Mouse (Mus musculus) intestine, postnatal 0 days (tissue): ENCODE measurements around the gene Dkk2. TPM values are rescaled to one million over a fixed set of nuclear protein-coding genes. Genes with fewer than 3 reads are reported as not detected.

ENCODE experiments used
- ATAC-seq: fragments of 200-750 bp; cut with Nextera tagmentation; 2 replicates; pipeline ENCODE4 v1.8.0; 2017; ENCODE audit warnings: mild to moderate bottlenecking, moderate TSS enrichment, moderate library complexity
- H3K27ac ChIP-seq: fragments of 300-500 bp; sonication (generic); 2 replicates; pipeline ENCODE4 v1.5.1; 2014; ENCODE audit warnings: mild to moderate bottlenecking, low read depth, low read length, moderate library complexity
- H3K27me3 ChIP-seq: fragments of 300-500 bp; sonication (generic); replicated peaks from 2 replicates; pipeline ENCODE4 v1.6.1; 2014; ENCODE audit warnings: low read length, mixed read lengths; ENCODE audit not compliant: control insufficient read depth, insufficient read depth
- H3K36me3 ChIP-seq: fragments of 300-500 bp; sonication (generic); 2 replicates; pipeline ENCODE4 v1.6.1; 2014; ENCODE audit warnings: mild to moderate bottlenecking, moderate library complexity; ENCODE audit not compliant: control insufficient read depth, insufficient read depth
- H3K4me1 ChIP-seq: fragments of 300-500 bp; sonication (generic); replicated peaks from 2 replicates; pipeline ENCODE4 v1.6.1; 2014; ENCODE audit warnings: antibody characterized with exemption, low read length, mixed read lengths; ENCODE audit not compliant: control insufficient read depth, insufficient read depth
- H3K4me2 ChIP-seq: fragments of 300-500 bp; sonication (generic); replicated peaks from 2 replicates; pipeline ENCODE4 v1.6.1; 2014; ENCODE audit warnings: low read depth, mild to moderate bottlenecking, moderate library complexity
- H3K4me3 ChIP-seq: fragments of 300-500 bp; sonication (generic); 2 replicates; pipeline ENCODE4 v1.5.1; 2014; ENCODE audit warnings: low read depth, low read length
- H3K9ac ChIP-seq: fragments of 300-500 bp; sonication (generic); 2 replicates; pipeline ENCODE4 v1.6.1; 2014; ENCODE audit warnings: mild to moderate bottlenecking, low read depth, low read length
- H3K9me3 ChIP-seq: fragments of 300-500 bp; sonication (generic); 2 replicates; pipeline ENCODE4 v1.6.1; 2016; ENCODE audit warnings: mixed run types; ENCODE audit not compliant: control insufficient read depth
- CTCF ChIP-seq: sonication (generic); IDR thresholded peaks from 2 replicates; pipeline ENCODE4 v1.5.1; 2016; ENCODE audit warnings: low read depth, mild to moderate bottlenecking, control low read depth, antibody characterized with exemption, moderate library complexity
- WGBS: fragments of 180-500 bp; shearing (Covaris S2); extraction: QIAGEN DNeasy Blood & Tissue Kit; methylation state at CpG from one replicate; pipeline ENCODE4 v1.1.7; 2014; 5-methylcytosine and 5-hydroxymethylcytosine counted together
- polyA plus RNA-seq: library from polyadenylated mRNA; unstranded; fragments of >200 nt; fragmentation: Nextera tagmentation; extraction: Ambion mirVana; gene quantifications from 2 replicates; pipeline ENCODE4 v1.2.1, GENCODE M21; 2015

Dkk2 gene
- polyA plus RNA-seq, 1 experiment from 2014 or later: 2.3 TPM

GRCm38 (mm10) chr3:132085823-132086350, 795 bp downstream of the Dkk2 start:
- no peak for ATAC-seq
- 1% methylated on average over 23 of the region's 23 CpGs for WGBS
- TF ChIP-seq CTCF: no peak

GRCm38 (mm10) chr3:132086461-132086860, 1.4 kb downstream of the Dkk2 start:
- 25% methylated on average over 5 of the region's 5 CpGs for WGBS
- H3K4me2 ChIP-seq: peak overlapping the region; percentile 65
- no peaks in the 10 kb centered on the region for H3K36me3 ChIP-seq
- peaks cover 34% of the 10 kb centered on the region for H3K27me3 ChIP-seq
- no peak overlapping the region for H3K27ac ChIP-seq
- peak overlapping the region; percentile 41 for H3K4me3 ChIP-seq
- no peak for TF ChIP-seq CTCF
- ATAC-seq: no peak
- no peaks in the 10 kb centered on the region for H3K4me1 ChIP-seq
- H3K9ac ChIP-seq: no peak overlapping the region
- H3K9me3 ChIP-seq: no peaks in the 10 kb centered on the region

More at GRCm38 (mm10) chr3:132085823-132086350, 795 bp downstream of the Dkk2 start:
- no peak overlapping the region; the same call in 1 of the 2 replicates for H3K27ac ChIP-seq
- peaks cover 34% of the 10 kb centered on the region for H3K27me3 ChIP-seq
- H3K9ac ChIP-seq: no peak overlapping the region
- H3K36me3 ChIP-seq: no peaks in the 10 kb centered on the region
- H3K9me3 ChIP-seq: no peaks in the 10 kb centered on the region
- H3K4me3 ChIP-seq: peak overlapping the region; percentile 41
- peak overlapping the region; percentile 65 for H3K4me2 ChIP-seq
- no peaks in the 10 kb centered on the region for H3K4me1 ChIP-seq

GRCm38 (mm10) chr3:132087011-132087486, 2.0 kb downstream of the Dkk2 start:
- ATAC-seq: no peak
- peaks cover 34% of the 10 kb centered on the region for H3K27me3 ChIP-seq
- H3K4me2 ChIP-seq: peak overlapping the region; percentile 65
- H3K4me1 ChIP-seq: no peaks in the 10 kb centered on the region
- no peak overlapping the region for H3K9ac ChIP-seq
- 2% methylated on average over 21 of the region's 21 CpGs for WGBS
- no peaks in the 10 kb centered on the region for H3K9me3 ChIP-seq
- H3K4me3 ChIP-seq: peak overlapping the region; percentile 29
- TF ChIP-seq CTCF: peak; percentile 31
- H3K36me3 ChIP-seq: no peaks in the 10 kb centered on the region
- H3K27ac ChIP-seq: no peak overlapping the region

GRCm38 (mm10) chr3:132092983-132093382, 7.9 kb downstream of the Dkk2 start:
- no peak overlapping the region for H3K27ac ChIP-seq
- no peak overlapping the region for H3K4me2 ChIP-seq
- no peak overlapping the region for H3K4me3 ChIP-seq
- H3K9ac ChIP-seq: no peak overlapping the region
- H3K27me3 ChIP-seq: no peaks in the 10 kb centered on the region; the same call in 1 of the 2 replicates
- no peaks in the 10 kb centered on the region for H3K9me3 ChIP-seq
- no peaks in the 10 kb centered on the region for H3K4me1 ChIP-seq
- 95% methylated on average over 3 of the region's 3 CpGs for WGBS
- TF ChIP-seq CTCF: no peak
- no peaks in the 10 kb centered on the region for H3K36me3 ChIP-seq
- ATAC-seq: no peak

GRCm38 (mm10) chr3:132096296-132096695, 11.2 kb downstream of the Dkk2 start:
- 71% methylated on average over 6 of the region's 6 CpGs for WGBS
- ATAC-seq: no peak

GRCm38 (mm10) chr3:132100746-132101145, 15.7 kb downstream of the Dkk2 start:
- 64% methylated on average over 3 of the region's 3 CpGs for WGBS
- Histone ChIP-seq H3K36me3 (no peaks in the 10 kb centered on the region), H3K9ac (no peak overlapping the region), H3K27me3 (no peaks in the 10 kb centered on the region), H3K4me1 (no peaks in the 10 kb centered on the region), H3K4me3 (no peak overlapping the region), H3K27ac (no peak overlapping the region), H3K4me2 (no peak overlapping the region), H3K9me3 (no peaks in the 10 kb centered on the region)
- TF ChIP-seq CTCF: no peak
- ATAC-seq: no peak

More at GRCm38 (mm10) chr3:132096296-132096695, 11.2 kb downstream of the Dkk2 start:
- H3K36me3 ChIP-seq: no peaks in the 10 kb centered on the region
- no peak overlapping the region for H3K9ac ChIP-seq
- no peaks in the 10 kb centered on the region for H3K27me3 ChIP-seq
- no peaks in the 10 kb centered on the region for H3K9me3 ChIP-seq
- no peak overlapping the region for H3K4me2 ChIP-seq
- no peak overlapping the region for H3K4me3 ChIP-seq
- no peaks in the 10 kb centered on the region for H3K4me1 ChIP-seq
- TF ChIP-seq CTCF: no peak
- H3K27ac ChIP-seq: no peak overlapping the region

- no peaks in the 10 kb centered on the region for H3K36me3 ChIP-seq
- ATAC-seq: no peak
- TF ChIP-seq CTCF: no peak
- no peaks in the 10 kb centered on the region for H3K27me3 ChIP-seq
- WGBS: 44% methylated on average over 9 of the region's 9 CpGs
- H3K4me1 ChIP-seq: no peaks in the 10 kb centered on the region
- H3K4me2 ChIP-seq: peak overlapping the region; percentile 32
- no peak overlapping the region for H3K4me3 ChIP-seq
- H3K9me3 ChIP-seq: no peaks in the 10 kb centered on the region
- no peak overlapping the region for H3K9ac ChIP-seq
- no peak overlapping the region for H3K27ac ChIP-seq
Measured at GRCm38 (mm10) chr3:132103020-132103419, 17.9 kb downstream of the Dkk2 start.
